Mouse (Mus musculus) embryonic stem cell, embryonic (primary cell): Measurements from ENCODE around the gene Ptpn7.

ENCODE experiments used
- CTCF ChIA-PET, 4 experiments: fragments of 300-600 bp in 2 of 4; fragments of 350-600 bp in 2 of 4; sonication (Branson Sonifier 250); formaldehyde crosslinking; loops; one replicate each; lab custom pipeline; 2022; ENCODE audit warnings: inconsistent platforms in 2 of 4; lab: Charles Lee
- POLR2A ChIA-PET, 4 experiments: fragments of 300-600 bp in 2 of 4; fragments of 350-600 bp in 2 of 4; sonication (Branson Sonifier 250); formaldehyde crosslinking; loops; one replicate each; lab custom pipeline; 2022; ENCODE audit warnings: antibody characterized with exemption in 4 of 4, inconsistent platforms in 1 of 4; lab: Charles Lee

The Ptpn7 gene

DNA sequence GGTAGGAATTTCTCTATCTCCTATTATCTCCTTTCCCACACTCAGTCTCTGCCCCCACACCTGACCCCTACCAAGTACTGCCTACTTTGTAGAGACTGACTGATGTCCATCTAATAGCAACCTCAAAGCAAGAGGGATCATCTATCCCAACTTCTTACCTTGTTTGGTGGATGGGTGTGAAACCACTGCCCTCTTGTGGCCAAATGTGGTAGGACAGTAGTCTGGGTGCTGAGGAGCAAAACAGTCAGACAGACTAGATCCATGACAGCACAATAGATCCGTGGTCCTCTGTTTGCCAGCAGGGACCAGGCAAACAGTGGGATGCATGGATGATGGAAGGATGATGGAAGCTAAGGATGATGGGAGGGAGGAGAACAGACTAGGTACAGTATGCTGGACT is 4.0 kb downstream of the Ptpn7 start:
- ChIA-PET POLR2A (interaction anchor here in 2 of 4 experiments (1.1 to 2.6 kb wide), 3 partner anchors 11 to 27 kb away, joined by 3 to 7 read pairs (median 3); partner anchors contain the start of gene Arl8a (in 1 of the 2)), CTCF (interaction anchor here (0.6 to 6.5 kb wide), 18 partner anchors 8 to 232 kb away, joined by 3 to 26 read pairs (median 4); no protein-coding TSS in a partner anchor)

DNA sequence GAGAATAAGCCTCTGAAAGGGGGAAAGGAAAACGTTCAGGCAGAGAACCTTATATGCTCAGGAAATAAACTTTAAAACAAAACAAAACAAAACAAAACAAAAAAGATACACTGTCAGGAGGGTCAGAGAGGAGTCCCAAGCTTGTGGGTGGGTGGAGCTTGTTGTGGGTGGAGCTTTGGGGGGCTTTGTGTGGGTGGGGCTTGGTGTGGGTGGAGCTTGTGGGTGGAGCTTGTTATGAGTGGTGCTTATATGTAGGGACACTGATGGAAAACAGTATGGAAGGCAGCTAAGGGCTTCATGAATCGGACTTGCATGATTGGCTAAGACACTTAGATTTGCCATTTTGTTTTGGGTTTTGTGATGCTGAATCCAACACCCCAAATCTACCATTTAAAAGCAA is 7.4 kb downstream of the Ptpn7 start:
- POLR2A ChIA-PET: interaction anchor here in 3 of 4 experiments (0.6 to 2.7 kb wide), 23 partner anchors 9 to 184 kb away, joined by 3 to 21 read pairs (median 4); partner anchors contain the start of genes Ppp1r12b (in 2 of the 3), Elf3 (in 1 of the 3) and Ube2t (in 1 of the 3)

DNA sequence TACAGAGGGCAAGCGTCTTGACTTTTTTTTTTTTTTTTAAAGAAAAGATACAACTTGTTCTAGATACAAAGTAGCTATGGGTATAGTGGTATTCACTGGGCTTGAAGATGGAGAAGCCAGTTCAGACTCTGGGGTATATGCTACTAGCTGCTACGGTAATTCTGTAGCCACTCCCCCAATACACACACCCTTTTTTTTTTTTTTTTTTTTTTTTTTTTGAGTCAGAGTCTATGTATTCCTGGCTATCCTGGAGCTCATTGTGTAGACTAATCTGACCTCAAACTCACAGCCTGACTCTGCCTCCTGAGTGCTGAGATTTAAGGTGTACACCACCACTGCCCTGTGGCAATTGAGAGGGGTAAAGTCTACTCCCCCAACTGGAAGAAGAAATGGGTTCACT is 10.0 kb downstream of the Ptpn7 start:
- CTCF ChIA-PET: interaction anchor here (0.6 to 1.3 kb wide), 9 partner anchors 9 to 154 kb away, joined by 3 to 9 read pairs (median 4); no protein-coding TSS in a partner anchor
- POLR2A ChIA-PET: interaction anchor here (0.5 to 2.4 kb wide), 10 partner anchors 9 to 128 kb away, joined by 3 to 13 read pairs (median 4); partner anchors contain the start of genes Elf3 (in 1 of the 4) and Ptpn7 (in 1 of the 4)

More for the DNA sequence above, 7.4 kb downstream of the Ptpn7 start:
- CTCF ChIA-PET: interaction anchor here (0.6 to 2.0 kb wide), 16 partner anchors 11 to 225 kb away, joined by 3 to 22 read pairs (median 4); partner anchors contain the start of genes Lgr6 (in 1 of the 4) and Ube2t (in 1 of the 4)

DNA sequence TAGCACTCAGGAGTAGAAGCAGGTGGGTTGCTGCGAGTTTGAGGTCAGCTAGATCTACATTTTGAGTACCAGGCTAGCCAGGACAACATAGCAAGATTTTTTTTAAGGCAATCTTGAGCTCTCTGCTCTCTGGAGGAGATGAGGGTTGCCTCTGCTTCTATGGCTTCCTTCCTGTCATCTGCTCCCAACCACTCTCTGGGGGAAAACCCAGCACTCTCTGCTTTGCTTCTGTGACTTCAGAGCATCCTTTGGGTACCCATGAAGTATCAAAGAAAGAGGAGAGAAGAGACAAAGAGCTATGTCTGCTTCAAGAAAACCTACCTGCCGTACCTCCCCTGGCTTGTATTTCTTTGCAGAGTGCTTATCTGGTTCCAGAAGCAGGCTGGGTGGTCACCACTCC is 11.4 kb downstream of the Ptpn7 start:
- ChIA-PET POLR2A (interaction anchor here in 2 of 4 experiments (0.5 to 1.9 kb wide), 4 partner anchors 10 to 39 kb away, joined by 3 to 13 read pairs (median 4); partner anchors contain the start of gene Lgr6 (in 1 of the 2)), CTCF (interaction anchor here in 1 of 4 experiments (1.0 kb wide), 1 partner anchor 398 kb away, joined by 3 read pairs; no protein-coding TSS in a partner anchor)

DNA sequence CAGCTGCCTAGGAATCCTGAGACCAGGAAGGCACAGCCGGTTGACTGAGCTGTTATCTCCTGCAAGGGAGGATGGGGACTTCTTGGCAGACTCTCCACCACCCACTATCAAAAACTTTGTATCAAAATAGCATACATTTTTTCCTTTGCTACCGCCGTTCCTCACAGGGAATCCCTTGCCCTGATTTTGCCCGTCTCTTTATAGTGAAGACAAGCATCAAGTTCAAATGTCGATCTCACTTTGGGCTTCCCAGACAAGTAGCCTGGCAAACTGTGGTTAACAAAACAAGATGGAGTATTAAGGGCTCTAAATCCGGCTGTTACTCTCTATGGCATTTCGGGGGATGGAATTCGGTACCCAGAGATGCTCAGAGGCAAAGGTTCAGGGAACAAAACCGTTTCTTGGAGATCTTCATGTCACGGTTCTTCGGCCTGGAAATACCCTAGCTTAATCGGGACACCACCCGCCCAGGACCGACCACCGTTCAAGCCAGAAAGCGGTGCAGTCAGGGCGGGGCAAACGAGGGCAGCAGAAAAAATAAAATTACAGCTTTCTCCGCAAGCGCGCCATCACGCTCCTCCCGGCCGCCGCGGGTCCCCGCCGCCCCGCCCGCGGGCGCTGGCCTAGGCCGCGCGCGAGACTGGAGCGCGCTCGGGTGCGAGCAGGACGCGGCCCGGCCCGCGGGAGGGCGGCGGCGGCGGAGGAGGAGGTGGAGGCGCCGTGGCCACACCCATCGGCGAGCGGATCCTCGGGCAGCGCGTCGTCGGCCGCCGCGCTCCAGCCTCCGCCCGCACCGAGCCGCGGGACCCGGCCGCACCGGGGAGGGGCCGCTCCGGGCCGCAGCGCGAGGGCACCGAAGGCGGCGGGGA is 13.8 kb downstream of the Ptpn7 start, which contains the start of gene Arl8a:
Gene Arl8a, plus strand, starts transcription at position 748 of the 869 bp plus-strand sequence.
- CTCF ChIA-PET: interaction anchor here in 3 of 4 experiments (1.0 to 1.9 kb wide), 9 partner anchors 13 to 248 kb away, joined by 3 to 7 read pairs (median 3); partner anchors contain the start of gene Elf3 (in 1 of the 3)
- POLR2A ChIA-PET: interaction anchor here (0.6 to 4.2 kb wide), 30 partner anchors 11 to 583 kb away, joined by 3 to 22 read pairs (median 6); partner anchors contain the start of genes Elf3 (in 2 of the 4), Ptpn7 (in 2 of the 4), Timm17a (in 2 of the 4) and Ube2t (in 1 of the 4)

DNA sequence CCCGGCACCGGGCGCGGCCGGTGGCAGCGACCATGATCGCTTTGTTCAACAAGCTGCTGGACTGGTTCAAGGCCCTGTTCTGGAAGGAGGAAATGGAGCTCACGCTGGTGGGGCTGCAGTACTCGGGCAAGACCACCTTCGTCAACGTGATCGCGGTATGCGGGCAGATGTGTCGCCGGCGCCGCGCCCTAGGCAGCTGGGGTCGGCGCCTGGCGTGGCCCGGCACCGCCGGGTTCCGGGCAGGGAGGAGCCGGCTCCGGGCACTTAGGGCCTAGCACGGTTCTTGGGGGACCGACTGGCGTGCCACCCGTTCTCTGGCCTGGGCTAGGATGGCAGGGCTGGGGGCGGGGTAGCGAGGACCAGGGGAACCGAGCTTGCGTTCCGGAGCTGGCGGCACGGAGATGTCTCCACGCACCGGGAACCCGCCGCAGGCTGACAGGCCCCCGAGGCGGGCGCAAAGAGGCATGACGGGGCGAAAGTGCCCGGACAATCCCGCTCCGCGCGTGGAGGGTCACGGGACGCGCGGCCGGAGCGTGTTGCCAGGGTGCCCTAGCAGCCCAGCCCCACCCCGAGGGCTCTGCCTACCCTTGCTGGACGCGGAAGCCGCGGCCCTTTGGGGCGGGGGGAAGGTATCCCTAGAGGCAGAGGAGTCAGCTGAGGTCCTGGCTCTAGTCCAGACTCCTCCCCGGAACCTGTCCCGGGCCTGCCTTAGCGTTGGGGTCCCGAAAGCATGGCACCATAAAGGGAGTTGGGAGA is 14.6 kb downstream of the Ptpn7 start:
- ChIA-PET POLR2A (interaction anchor here (0.6 to 4.2 kb wide), 49 partner anchors 10 to 877 kb away, joined by 3 to 22 read pairs (median 5); partner anchors contain the start of genes Elf3 (in 2 of the 4), Ptpn7 (in 2 of the 4), Timm17a (in 2 of the 4) and Ppp1r12b (in 1 of the 4)), CTCF (interaction anchor here (0.6 to 1.9 kb wide), 22 partner anchors 11 to 247 kb away, joined by 3 to 9 read pairs (median 3); partner anchors contain the start of genes Elf3 (in 2 of the 4), Gpr37l1 (in 1 of the 4), Lgr6 (in 1 of the 4) and Ptpn7 (in 1 of the 4))

DNA sequence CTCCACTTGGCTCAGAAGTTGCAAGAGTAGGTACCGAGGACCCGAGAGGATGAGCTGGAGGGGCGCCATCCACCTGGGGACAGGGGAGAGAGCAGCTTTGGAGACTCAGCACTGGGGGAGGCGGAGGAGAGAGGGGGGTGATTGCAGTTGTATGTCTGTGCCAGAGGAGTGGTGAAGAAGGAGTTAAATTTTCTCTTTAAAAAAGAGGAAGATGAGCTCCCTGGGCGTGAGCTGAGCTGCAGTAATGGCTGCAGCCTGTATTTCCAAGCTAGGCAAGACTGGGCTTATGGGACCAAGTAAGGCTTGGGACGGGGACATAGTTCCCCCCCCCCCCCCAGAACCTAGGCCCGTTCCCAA is 15.2 kb downstream of the Ptpn7 start:
- ChIA-PET POLR2A (interaction anchor here (0.6 to 4.2 kb wide), 49 partner anchors 10 to 878 kb away, joined by 3 to 22 read pairs (median 4); partner anchors contain the start of genes Elf3 (in 2 of the 4), Timm17a (in 2 of the 4), Ppp1r12b (in 1 of the 4) and Ptpn7 (in 1 of the 4)), CTCF (interaction anchor here (0.5 to 1.9 kb wide), 18 partner anchors 11 to 222 kb away, joined by 3 to 9 read pairs (median 3); partner anchors contain the start of genes Elf3 (in 2 of the 4), Gpr37l1 (in 1 of the 4), Lgr6 (in 1 of the 4) and Ptpn7 (in 1 of the 4))

DNA sequence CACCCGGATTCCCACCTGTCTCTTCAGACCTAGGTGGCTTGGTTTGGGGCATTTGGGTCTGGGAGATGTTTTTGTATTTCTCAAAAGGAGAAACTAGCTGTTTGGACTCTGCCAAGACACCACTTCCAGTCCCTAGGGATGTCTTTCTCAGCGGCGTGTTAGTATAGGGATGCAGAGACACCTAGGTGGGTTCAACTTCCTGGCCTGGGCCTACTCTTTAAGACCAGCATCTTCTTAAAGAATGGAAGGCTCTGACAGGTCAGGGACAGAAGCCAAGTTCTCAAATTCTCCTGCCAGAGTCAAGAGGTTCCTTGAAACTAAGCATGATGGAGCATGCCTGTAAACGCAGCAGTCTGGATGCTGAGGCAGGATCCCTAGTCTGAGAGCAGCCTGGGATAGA is 16.0 kb downstream of the Ptpn7 start:
- POLR2A ChIA-PET: interaction anchor here in 3 of 4 experiments (0.6 to 4.2 kb wide), 20 partner anchors 9 to 740 kb away, joined by 3 to 22 read pairs (median 5); partner anchors contain the start of genes Elf3 (in 1 of the 3), Ptpn7 (in 1 of the 3), Timm17a (in 1 of the 3) and Ube2t (in 1 of the 3)
- CTCF ChIA-PET: interaction anchor here in 2 of 4 experiments (0.7 to 1.2 kb wide), 3 partner anchors 43 to 203 kb away, joined by 3 to 4 read pairs (median 4); partner anchors contain the start of genes Elf3 (in 1 of the 2) and Lgr6 (in 1 of the 2)

DNA sequence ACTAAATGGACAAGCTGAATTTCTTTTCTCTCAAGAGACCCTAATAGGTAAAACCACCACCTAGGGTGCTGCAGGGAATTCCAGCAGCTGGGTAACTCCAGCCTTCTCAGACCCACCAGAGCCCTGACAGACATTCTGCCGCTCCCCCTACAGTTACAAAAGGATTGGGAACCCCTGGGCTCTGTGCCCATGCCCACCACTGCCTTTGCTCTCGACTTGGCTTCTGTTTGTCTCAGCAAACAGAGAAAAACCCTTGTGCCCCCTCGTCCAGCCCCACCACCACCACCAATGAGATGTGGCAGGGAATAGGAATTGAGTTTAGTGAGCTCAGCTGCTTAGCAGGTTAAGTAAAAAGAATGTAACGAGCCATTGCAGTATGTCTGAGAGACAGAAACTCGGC is 16.5 kb downstream of the Ptpn7 start:
- CTCF ChIA-PET: interaction anchor here in 2 of 4 experiments (0.7 kb wide), 2 partner anchors 23 to 203 kb away, joined by 3 read pairs; no protein-coding TSS in a partner anchor
- POLR2A ChIA-PET: interaction anchor here (0.6 to 4.2 kb wide), 9 partner anchors 9 to 1321 kb away, joined by 3 to 22 read pairs (median 5); partner anchors contain the start of genes Elf3 (in 1 of the 4) and Ube2t (in 1 of the 4)

DNA sequence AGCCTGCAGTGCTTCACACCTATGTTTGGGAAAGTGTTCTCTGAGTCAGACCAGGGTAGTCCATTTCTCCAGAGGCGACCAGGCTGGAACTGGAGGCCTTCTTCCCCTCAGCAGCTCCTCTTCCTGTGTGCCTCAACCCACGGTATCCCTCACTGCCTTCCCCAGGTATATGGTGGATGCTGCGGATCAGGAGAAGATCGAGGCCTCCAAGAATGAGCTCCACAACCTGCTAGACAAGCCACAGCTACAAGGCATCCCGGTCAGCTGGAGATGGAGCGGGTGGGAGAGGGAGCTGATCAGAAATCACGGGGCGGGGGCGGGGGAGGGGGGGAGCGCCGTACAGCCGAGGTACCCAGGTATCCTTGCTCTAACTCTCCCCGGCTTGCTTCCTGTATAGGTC is 21.5 kb downstream of the Ptpn7 start:
- ChIA-PET POLR2A (interaction anchor here (0.5 to 2.8 kb wide), 60 partner anchors 9 to 1410 kb away, joined by 3 to 24 read pairs (median 4); partner anchors contain the start of genes Elf3 (in 3 of the 4), Gpr37l1 (in 2 of the 4), Ube2t (in 2 of the 4) and Lgr6 (in 1 of the 4)), CTCF (interaction anchor here (0.5 to 2.9 kb wide), 56 partner anchors 10 to 544 kb away, joined by 3 to 26 read pairs (median 4); partner anchors contain the start of genes Elf3 (in 3 of the 4), Ptpn7 (in 2 of the 4), Gpr37l1 (in 1 of the 4) and Ube2t (in 1 of the 4))

DNA sequence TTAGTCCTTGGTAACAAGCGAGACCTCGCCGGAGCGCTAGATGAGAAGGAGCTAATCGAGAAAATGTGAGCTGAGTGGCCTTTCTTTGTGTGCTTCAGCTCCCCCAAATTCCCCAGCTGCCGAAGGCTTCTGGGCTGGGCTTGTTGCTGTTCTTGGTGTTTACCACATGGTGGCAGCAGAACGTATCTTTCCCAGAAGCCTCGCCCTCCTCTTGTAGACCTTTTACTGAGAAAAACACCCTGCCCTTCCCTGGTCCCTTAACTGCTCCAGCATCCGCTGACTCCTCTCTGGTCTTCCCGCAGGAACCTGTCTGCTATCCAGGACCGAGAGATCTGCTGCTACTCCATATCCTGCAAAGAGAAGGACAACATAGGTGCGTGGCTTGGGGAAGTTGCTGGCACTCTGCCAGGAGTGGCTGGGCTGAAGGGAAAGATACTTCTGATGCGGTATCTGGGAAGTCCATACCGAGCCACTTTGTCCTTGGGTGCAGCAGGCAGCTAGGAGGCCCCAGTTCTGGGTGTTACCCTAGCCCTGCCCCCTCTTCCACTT is 22.0 kb downstream of the Ptpn7 start:
- ChIA-PET POLR2A (interaction anchor here (0.5 to 2.8 kb wide), 57 partner anchors 9 to 533 kb away, joined by 3 to 24 read pairs (median 4); partner anchors contain the start of genes Elf3 (in 3 of the 4), Gpr37l1 (in 2 of the 4), Ube2t (in 2 of the 4) and Lgr6 (in 1 of the 4)), CTCF (interaction anchor here (0.5 to 2.9 kb wide), 54 partner anchors 9 to 544 kb away, joined by 3 to 26 read pairs (median 4); partner anchors contain the start of genes Elf3 (in 3 of the 4), Ptpn7 (in 2 of the 4), Gpr37l1 (in 1 of the 4) and Ube2t (in 1 of the 4))

DNA sequence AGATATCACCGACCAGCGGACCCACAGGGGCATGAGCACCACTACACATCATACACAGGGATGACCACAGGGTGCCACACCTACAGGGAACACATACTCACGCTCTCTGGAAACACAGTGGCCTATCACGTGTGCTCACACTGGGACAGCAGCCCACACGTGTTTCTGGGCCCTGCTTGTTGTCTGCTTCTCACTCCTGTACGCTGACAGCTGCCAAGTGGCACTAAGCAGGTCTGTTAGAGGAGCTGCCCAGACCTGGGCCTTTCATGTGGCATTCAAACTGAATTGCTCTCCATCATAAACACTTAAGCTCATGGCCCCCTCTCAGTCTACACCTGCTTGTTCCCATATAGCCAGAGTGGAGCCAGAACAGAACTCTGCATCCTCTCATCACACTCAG is 23.8 kb downstream of the Ptpn7 start:
- POLR2A ChIA-PET: interaction anchor here in 2 of 4 experiments (1.2 to 3.5 kb wide), 5 partner anchors 9 to 102 kb away, joined by 3 to 19 read pairs (median 4); partner anchors contain the start of genes Arl8a (in 1 of the 2) and Elf3 (in 1 of the 2)
- CTCF ChIA-PET: interaction anchor here in 1 of 4 experiments (0.6 to 0.9 kb wide), 2 partner anchors 202 to 224 kb away, joined by 4 read pairs; no protein-coding TSS in a partner anchor

DNA sequence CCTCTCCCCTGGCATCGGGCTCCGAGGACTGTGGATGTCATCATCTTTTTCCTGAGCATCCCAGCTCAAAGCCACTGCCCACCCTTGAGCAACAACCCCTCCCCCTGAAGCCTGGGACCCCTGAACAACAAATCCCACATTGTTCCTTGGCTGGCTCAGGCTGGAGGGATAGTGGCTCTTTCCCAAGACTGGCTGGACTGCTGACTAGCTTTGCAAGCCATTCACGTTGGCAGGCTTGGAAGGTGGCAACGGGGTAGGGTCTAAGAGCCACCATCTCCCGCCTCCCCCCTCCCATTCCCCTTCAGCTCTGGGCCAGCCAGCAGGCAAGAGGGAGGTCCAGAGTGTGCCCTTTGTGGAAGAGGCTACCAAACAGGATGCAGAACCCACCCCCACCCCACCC is 26.1 kb downstream of the Ptpn7 start:
- ChIA-PET CTCF (interaction anchor here in 3 of 4 experiments (0.6 to 1.4 kb wide), 4 partner anchors 13 to 91 kb away, joined by 3 to 8 read pairs (median 3); no protein-coding TSS in a partner anchor), POLR2A (interaction anchor here in 3 of 4 experiments (0.8 to 3.5 kb wide), 14 partner anchors 9 to 193 kb away, joined by 3 to 19 read pairs (median 4); partner anchors contain the start of genes Arl8a (in 1 of the 3), Gpr37l1 (in 1 of the 3) and Ptpn7 (in 1 of the 3))

DNA sequence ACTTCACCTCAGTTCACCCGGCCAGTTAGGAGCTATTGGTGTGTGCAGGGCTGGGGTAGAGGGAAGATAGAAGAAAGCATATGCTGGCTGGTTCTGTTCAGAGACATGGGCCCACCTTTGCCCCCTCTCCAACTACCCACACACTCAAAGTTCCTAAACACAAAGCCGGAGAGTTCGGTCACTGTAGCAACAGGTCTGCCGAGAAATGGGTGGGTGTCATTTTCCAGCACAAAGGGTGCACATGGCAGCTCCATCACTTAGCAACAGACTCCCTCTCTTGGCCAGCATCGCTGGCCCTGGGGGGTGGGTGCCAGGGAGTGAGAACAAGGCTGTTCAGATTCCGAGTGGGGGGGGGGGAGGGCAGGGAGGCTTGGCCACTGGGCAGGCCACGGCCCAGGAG is 26.6 kb downstream of the Ptpn7 start:
- CTCF ChIA-PET: interaction anchor here (0.6 to 1.6 kb wide), 7 partner anchors 12 to 102 kb away, joined by 3 to 8 read pairs (median 3); partner anchors contain the start of genes Arl8a (in 1 of the 4) and Elf3 (in 1 of the 4)

More for the DNA sequence above, 26.6 kb downstream of the Ptpn7 start:
- POLR2A ChIA-PET: interaction anchor here in 3 of 4 experiments (0.8 to 3.5 kb wide), 18 partner anchors 8 to 192 kb away, joined by 3 to 19 read pairs (median 4); partner anchors contain the start of genes Arl8a (in 1 of the 3), Elf3 (in 1 of the 3), Gpr37l1 (in 1 of the 3) and Ptpn7 (in 1 of the 3)
